Mouse (Mus musculus): ENCODE results near the gene Spr.
"Not testable (repeated sequence)": the region's sequence is repeated elsewhere in the genome, so short reads cannot be mapped to it uniquely, and the experiment has no call there.

Gene Spr

DNA sequence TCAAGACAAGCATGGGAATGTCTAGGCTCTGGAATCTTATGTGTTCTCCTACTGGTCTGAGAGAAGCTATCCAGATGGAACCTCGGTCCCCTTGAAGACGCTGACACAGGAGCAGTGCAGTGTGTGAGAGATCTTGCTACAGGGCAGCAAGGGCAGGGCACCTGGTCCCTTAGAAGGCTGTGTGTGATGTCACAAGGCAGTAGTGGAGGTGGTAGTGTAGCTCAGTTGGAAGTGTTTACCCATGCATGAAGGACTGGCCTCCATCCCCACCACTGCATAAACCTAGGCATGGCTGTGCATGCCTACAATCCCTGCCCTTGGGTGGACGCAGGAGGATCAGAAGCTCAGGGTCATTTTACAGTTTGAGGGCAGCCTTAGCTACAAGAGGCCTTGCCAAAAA lies 5.3 kb downstream of the Spr start:
- DNase-seq (ENCODE audit: low spot score in 2 of 2) = not testable (repeated sequence)

DNA sequence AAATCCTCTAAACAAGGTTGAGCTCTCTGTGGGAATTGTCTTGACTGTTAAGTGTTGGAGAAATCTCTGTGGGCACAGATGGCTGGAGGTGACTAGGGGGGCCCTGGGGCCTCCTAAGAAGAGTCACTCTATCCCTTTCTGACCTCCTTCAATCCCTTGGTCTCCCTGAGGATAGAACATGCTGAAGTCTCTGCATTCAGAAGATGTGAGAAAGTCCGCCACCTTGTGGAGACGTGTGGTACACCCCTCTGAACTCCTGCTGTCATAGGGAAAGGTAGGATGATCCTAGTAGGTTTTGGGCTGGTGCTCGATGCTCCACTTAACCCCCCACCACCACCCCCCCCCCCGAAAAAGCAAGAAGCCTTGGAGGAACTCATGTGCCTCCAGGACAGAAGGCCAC lies 5.9 kb downstream of the Spr start:
- DNase-seq (ENCODE audit: low spot score in 2 of 2) = peak; percentile 61 to 76

DNA sequence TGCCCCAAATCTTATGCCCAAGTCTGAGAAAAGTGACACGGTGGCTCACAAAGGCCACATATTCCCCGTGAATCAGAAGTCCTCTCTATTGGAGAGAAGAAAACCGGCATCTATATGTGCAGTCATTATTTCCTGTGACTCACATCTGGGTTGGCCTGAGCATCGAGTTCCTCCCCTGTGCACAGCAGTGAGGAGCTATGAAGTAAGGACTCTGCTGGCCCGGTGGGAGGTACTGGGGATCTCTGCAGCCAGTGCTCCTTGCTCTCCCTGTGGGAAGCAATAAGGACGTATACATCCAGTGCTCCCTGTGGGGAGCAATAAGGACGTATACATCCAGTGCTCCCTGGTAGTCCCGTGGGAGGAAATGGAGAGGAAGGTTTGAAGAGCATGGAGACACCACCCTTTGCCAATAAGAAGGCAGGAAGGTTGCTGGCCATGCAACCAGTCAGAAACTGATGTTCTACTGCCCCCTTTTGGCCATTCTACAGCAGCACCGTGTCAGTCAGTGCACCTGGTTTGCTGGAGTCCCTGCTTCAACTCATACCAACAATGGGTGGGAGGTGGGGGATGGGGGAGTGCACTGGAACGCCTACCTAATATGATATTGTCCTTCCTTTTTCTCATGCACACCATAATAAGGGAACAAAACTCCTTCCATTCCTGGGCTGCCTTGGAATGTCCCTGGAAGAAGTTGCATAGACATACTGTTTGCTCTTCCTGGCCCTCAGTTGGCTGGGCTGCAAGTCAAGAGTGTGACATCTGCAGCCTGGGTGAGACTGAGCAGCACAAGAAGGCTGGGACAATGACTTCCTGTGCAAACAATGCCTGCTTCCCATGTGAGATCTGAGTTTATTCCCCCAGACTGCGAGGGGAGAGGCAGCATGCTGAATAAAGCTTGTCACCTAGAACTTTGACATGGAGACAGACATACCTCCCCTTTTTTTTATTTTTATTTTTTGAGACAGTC lies 19.7 kb downstream of the Spr start:
- DNase-seq (ENCODE audit: low spot score in 2 of 2) = peak; percentile 24 to 41

DNA sequence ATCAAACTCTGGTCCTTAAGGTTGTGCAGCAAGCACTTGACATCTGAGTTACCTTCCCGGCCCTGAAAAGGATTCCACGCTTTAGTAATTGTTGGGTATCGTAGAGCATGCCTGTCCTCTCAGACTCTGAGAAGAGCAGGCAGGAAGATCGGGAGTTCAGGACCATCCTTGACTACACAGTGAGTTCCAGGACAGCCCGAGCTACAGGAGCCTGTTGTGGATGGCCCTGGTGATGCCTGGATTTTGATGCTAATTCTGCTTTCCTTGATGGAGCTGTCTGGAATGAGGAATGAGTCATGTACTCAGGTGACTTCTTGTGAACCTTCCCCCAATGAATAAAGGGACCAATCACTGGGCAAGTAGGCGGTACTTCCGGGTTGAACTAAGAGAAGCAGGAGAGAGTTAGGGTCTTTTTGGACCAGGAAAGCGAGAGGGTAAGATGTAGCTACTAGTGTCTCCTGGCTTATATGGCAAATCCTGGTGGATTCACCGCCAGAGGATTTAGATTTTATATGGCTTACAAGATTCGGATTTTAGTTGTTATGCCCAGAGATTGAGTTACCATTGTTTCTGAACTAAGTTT lies 32.4 kb downstream of the Spr start:
- no peak for DNase-seq (ENCODE audit: low spot score in 2 of 2)

DNA sequence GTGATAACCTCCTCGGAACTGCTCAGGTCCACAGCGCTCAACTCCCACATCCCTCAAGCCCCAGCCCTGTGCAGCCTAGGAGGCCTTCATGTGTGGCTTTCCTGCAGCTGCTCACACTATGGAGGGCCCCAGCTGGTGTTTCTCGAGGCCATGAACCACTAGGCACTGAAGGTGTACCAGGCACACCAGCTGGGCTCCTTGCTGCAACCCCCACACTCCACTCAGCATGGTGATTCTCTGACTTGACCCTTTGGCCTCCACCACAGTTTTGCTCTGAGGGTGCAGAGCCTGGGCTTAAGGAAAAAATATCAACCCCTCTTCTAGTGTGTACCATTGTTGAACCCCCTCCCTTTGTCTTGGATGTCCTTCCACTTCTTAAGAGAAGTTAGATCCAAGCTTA lies 34.2 kb downstream of the Spr start:
- no peak for DNase-seq (ENCODE audit: low spot score in 2 of 2)

DNA sequence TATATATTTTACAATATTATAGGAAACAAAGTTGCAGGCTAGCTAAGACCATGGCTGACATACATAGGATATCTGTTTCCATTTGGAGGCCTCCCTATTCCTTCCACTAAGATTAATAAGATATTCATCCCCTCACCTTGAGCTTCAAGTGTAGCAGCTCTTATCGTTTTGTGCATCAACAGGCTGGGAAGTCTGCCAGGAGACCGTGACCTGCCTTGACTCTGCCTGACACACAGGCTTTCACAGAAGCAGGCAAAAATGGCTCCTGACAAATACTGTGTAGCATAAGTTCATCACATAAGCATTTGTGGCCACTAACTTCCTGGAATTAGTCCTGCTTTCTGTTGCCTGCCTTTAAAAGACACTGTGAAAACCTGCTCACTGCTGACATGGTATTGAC lies 41.1 kb downstream of the Spr start:
- DNase-seq (ENCODE audit: low spot score in 2 of 2) = no peak

DNA sequence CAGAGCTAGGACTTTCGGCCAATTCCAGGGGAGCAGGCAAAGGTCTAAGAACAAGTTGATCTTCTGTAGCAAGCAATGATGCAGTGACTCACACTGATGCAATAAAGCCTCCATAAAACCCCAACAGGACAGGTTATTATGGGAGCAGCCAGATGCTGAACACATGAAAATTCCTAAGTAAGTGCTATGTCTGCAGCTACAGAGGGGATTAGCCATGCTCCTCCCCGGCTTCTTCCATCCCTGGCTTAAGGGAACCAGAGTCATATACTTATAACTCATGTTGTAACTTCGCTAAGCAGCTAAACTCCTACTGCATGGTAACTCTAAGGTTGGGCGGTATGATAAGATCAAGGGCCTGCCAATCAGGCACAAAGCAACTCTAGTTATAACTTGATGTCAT lies 50.1 kb downstream of the Spr start:
- DNase-seq (ENCODE audit: low spot score in 2 of 2) = no peak

DNA sequence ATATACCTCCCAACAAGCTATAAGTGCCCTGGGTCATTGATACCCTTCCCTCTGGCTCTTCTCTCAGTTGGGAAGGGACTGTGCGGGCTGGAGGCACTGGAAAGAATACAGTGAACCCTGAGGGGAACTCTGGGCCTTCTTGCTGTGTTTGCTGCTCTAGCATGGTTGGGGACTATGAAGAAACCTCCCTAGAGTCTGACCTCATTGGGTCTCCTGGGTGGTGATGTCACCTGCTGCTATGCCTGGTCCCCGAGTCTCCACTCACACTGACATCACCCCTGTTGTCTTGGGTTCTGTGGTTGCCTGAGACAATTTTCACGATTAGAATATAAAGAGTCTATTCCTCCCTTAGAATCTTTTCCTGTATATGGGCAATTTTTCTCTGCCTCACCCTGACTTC lies 50.9 kb downstream of the Spr start:
- no peak for DNase-seq (ENCODE audit: low spot score in 2 of 2)
